24 mouse cellular contexts compared by ENCODE assay signal in the genomic region with DNA sequence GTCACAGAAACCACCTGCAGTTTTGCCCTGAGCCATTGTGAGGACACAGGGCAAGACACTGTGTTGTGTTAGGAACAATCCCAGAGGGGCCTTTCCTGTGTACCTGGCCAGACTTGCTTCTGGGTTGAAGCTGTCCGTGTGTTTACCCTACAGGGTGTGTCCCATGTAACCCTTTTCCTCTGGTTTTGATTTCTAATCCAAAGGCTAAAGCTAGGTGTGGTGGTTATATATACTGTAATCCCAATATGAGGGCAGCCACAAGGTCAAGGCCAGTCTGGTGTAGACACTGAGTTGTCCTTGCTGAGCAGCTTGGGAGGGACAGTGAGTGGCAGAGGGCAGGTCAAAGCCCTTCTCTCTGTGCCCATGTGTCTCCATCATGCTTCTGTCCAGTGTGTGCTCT. TPM values are rescaled to one million over a fixed set of nuclear protein-coding genes. Genes with fewer than 3 reads are reported as not detected.
"Had no signal": no experiment of that assay in that cellular context is flagged by ENCODE, and none has a peak within 500 bp of the region (broad histone marks: within the 10 kb centered on the region; RNA-seq: fewer than 3 reads in every experiment).

No protein-coding gene starts in this region.

- H3K4me3 ChIP-seq: layer of hippocampus, adult 2 months; left cerebral cortex, adult 2 months; limb, embryonic 12.5 days; limb, embryonic 15.5 days; lung, embryonic 15.5 days; neural tube, embryonic 12.5 days; neural tube, embryonic 15.5 days had no signal

- H3K36me3 ChIP-seq: limb, embryonic 12.5 days; limb, embryonic 15.5 days; lung, embryonic 15.5 days; neural tube, embryonic 12.5 days; neural tube, embryonic 15.5 days had no signal

- H3K4me2 ChIP-seq: limb, embryonic 12.5 days; limb, embryonic 15.5 days; lung, embryonic 15.5 days; midbrain, embryonic 11.5 days; neural tube, embryonic 12.5 days; neural tube, embryonic 15.5 days had no signal

- H3K27me3 ChIP-seq: limb, embryonic 12.5 days; limb, embryonic 15.5 days; lung, embryonic 15.5 days; neural tube, embryonic 15.5 days had no signal

- H3K4me1 ChIP-seq: limb, embryonic 12.5 days; lung, embryonic 15.5 days had no signal

- H3K9me3 ChIP-seq: limb, embryonic 12.5 days; limb, embryonic 15.5 days; lung, embryonic 15.5 days; neural tube, embryonic 12.5 days; neural tube, embryonic 15.5 days had no signal

- ATAC-seq: intestine, postnatal 0 days had no signal

- H3K9ac ChIP-seq: limb, embryonic 12.5 days; limb, embryonic 15.5 days; liver, embryonic 14.5 days; lung, embryonic 15.5 days; neural tube, embryonic 12.5 days; neural tube, embryonic 15.5 days had no signal

- DNase-seq: kidney, adult 2 months; kidney, postnatal 25 days; layer of hippocampus, postnatal 36 days; lung, adult 18-20 months; lung, postnatal 14 days; lung, postnatal 4 days; midbrain, embryonic 14.5 days; right cerebral cortex, adult 18-20 months; right cerebral cortex, postnatal 14 days; right cerebral cortex, postnatal 4 days; spleen, adult 18-20 months; thymus, adult 2 months; thymus, postnatal 14 days; thymus, postnatal 4 days had no signal

- H3K27ac ChIP-seq: layer of hippocampus, adult 2 months; left cerebral cortex, adult 2 months; limb, embryonic 12.5 days; limb, embryonic 15.5 days; liver, embryonic 14.5 days; lung, embryonic 15.5 days; neural tube, embryonic 12.5 days; neural tube, embryonic 15.5 days had no signal

RNA-seq across cellular contexts. Expression of a gene that starts 52.7 kb away (rescaled TPM):
- polyA plus RNA-seq: neural tube, embryonic 12.5 days had no signal
